Mouse (Mus musculus) adrenal gland, adult 2 months (tissue): ENCODE results near the gene Sema3a. TPM values are rescaled to one million over a fixed set of nuclear protein-coding genes. Genes with fewer than 3 reads are reported as not detected.
A peak's percentile ranks its signal among the peaks of the same experiment; 100 is the strongest.

Experiments
- DNase-seq: peaks from one replicate; pipeline ENCODE4 v3.0.0; 2021
- long read RNA-seq: library from polyadenylated mRNA; stranded (forward); transcript quantifications from one replicate; pipeline ENCODE4 v2.0.0, GENCODE M21; 2021
- polyA plus RNA-seq: library from polyadenylated mRNA; depleted of rRNA; stranded (reverse); fragments of >200 nt; gene quantifications from 2 replicates; pipeline ENCODE4 v1.2.3, GENCODE M21; 2012; rRNA removed
- total RNA-seq, 2 experiments: library from RNA; stranded (reverse); gene quantifications; 2 replicates each; pipeline ENCODE4 v1.2.3; 2021

Gene Sema3a
- under 1 TPM; 0.40 to 0.86 TPM for total RNA-seq
- 0.03 and 0.11 TPM in 2 replicates for polyA plus RNA-seq
- long read RNA-seq, result 0 reads

DNA sequence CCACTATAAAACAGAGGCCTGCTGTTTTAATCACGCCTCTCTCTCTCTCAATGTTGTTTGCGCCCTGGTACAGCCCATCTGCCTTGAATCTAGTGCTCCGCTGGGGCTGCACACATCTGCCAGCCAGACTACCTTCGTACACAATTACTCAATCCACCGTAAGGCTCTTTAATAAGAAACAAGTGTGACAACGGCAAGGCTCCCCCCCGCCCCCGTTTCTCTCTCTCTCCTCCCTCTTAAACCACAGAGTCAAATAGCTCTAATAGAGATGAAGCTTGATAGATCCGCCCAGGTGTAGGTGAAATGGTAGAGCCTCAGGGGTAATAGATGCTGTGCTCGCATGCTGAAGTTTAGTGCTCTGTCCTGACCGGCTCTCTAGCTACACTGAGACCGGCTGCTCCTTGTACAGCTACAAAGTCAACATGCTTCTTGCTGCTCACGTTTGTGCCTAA lies at the start of gene Sema3a:
Sema3a (plus strand) TSS at position 174 of the 452 bp plus-strand sequence.
- no peak for DNase-seq

DNA sequence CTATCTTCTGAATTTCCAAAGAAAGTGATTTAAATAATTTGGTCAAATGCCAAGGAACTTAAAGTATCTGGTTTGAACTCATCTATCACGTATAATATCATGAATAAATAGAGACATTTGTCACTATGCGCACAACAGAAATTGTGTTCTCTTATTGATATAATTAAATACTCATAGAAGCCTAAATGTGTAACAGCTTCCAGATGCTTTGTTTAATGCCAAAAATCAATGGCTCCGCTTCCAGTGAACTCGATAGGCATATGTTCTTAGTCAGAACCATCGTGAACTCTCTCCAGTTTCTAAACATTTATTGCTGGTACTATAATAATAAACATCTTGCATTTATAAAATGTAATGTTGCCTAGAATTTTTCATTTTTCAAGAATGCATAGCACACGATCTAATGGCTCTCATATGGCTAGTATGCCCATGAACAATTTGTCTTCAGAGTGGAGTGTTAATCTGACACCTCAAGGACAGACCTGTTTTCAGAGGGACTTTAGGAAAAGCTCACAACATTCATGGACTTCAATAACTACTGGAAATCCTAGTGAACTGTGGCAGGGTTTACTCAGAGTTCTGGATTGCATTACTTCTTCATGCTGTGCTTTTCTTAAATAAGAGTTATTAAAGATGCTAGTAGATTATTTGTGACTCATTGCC lies 40.3 kb upstream of the Sema3a start:
- no peak for DNase-seq

DNA sequence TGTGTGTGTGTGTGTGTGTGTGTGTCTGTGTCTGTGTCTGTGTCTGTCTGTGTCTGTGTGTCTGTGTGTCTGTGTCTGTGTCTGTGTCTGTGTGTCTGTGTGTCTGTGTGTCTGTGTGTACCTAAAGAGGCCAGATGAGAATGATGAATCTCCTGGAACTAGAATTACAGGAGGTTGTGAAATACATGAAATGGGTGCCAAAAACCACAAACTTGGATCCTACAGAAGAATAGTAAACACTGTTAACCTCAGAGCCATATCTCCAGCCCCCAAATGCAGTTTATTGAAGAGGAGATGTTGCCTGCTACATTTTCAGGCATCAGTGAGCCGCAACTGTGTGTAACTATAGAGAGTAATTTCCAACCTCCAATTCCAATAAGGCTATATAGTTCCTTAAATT lies 34.8 kb upstream of the Sema3a start:
- peak; percentile 3 for DNase-seq

DNA sequence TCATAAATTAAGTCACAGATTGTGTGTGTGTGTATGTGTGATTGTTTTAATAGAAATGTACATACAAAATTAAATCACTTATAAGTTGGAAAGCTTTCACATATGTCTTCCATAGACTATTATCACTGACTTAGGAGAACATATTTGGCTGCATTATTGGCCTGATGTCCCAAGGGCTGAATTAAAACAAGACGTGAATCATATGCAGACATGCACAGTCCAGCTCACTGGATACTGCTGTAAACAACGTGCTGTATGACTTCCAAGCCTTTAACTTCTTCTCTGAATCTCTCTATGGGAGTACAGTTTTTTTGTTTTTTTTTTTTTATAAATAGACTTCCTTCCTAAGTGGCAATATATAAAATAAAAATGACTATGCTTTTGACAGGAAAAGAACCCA lies 15.7 kb upstream of the Sema3a start:
- DNase-seq, result no peak

DNA sequence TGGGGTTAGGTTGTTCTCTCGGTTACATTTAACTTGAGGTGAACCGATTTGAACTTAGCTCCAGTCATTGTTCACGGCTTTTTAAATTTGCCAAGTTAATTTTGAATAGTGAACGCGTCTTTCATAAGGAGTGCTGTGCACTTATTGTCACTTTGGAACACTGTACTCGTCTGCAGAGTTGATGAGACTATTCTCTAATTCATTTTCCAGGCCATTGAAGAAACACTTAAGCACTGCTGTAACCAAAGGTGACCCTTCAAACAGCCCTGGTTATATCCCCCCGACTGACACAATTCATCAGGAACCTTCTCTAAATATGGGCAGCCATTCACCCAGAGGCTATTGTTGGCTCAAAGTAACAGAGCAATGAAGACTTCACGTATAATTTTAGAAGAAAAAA lies 8.0 kb upstream of the Sema3a start:
- no peak for DNase-seq

DNA sequence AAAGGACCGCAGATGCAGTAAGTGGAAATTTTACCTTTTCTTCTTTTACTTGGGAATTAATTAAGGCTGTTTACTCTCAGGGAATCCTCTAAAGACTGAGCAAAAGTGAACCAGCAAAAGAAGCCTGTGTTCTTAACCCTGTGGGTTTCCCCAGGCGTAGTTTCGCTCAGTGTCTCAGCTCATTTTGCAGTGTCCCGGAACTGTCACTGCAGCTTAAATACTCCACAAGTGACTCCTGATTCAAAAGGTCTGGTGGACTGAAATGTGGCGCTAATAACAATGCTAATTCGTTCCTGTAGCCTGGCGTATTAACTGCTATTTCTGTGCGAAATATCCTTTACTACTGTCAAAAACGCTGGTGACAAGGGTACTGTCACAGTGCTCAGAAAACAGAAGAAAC lies 543 bp downstream of the Sema3a start:
- no peak for DNase-seq

DNA sequence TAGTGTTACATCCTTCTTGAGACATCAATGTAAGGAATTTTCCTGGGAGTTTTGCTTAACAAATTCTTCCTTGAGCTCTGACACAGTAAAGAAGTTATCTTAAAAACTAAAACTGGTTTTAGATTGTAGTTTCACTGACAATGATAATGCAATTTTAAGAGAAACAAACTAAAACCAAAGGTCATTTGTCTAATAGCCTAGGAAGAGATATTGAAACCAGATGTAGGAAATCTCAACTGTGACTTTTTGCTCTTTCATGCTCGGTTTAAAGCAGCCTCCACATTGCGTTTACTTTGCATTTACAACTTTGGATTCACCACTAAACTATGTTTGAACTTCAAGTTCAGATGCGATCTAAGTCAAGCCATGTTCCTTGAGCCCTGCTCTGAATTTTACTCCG lies 982 bp downstream of the Sema3a start:
- no peak for DNase-seq

DNA sequence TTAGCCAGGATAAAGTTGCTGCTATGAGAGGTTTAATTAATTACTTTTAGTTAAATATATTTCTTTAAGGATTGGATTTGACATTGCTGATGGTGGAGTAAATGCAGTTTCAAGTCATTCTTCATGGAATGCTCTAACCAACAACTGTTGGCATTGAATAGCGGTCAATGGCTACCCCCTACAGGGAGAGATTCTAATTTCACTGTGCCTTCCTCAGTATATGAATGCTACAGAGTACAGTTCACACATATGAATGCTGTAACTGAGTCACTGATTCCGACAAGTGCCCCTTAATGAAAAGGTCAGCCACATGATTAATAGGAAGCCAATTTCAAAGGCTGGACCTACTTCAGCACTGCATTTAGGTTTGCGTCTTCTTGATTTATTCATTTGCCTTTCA lies 1.9 kb downstream of the Sema3a start:
- DNase-seq, result no peak

DNA sequence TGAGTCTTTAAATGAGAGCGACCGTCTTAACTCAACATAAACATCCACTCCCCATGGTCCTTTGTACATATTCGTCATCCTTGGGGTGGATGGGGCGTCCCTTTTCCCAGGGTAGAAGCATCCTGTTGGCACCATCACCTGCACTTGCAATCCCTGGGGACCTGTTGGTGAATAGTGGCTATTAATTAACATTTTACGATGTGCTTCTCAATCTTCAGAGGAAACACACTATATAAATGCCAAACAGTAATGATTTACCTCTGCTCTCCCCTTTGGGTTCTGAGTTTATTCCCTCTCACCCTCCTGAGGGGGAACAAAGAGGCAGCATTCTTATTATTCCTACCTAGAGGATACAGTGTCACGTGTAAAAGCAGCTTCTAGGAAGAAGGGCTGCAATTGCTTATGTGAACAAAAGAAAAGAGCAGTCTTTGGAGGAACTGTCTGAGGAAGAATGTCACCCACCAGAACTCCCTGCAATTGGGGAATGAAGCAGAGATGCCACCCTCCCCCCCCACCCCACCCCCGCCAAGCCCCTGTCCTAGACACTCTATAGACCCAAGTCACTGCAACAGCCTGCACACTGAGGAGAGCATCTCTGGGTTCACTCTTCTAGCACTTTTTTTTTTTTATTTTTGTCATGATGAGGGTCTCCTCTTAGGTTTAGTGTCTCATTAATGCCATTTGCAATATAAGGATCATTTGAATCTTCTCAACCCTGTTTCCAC lies 19.7 kb downstream of the Sema3a start:
- no peak for DNase-seq

DNA sequence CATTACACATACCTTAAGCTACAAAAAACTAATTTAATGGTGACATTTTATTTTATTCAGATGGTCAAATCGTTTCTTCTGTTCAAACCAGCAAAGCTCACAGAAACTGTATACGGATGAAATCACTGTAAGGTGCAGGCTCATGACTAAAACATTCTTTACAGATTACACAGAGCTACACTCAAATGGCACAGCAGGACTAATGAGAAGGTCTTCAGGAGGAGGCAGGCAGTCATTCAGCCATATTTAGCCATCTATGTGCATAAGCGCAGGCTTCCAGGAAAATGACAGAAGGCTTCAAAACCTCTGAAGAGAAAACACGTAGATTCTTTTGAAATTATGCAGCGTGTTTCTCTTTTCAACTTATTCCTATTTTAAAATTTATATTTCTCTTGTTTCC lies 24.7 kb downstream of the Sema3a start:
- no peak for DNase-seq

DNA sequence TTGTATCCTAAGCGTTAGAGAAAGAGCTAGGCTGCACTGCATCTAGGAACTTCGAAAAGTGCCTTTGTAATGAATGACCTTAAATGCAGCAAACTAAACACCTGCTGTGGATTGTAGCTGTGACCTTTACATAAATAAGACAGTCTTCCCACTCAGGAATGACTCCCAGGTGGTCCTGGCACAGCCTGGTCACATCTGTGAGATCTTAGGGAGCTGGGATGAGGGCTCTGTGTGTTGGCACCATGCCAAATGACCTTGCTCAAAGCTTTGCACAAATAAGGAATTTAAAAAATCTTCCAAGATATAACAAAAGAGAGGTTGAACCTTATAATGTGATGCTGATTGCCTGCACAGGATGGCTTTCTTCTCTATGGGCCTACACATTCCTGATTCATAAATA lies 25.8 kb downstream of the Sema3a start:
- no peak for DNase-seq

DNA sequence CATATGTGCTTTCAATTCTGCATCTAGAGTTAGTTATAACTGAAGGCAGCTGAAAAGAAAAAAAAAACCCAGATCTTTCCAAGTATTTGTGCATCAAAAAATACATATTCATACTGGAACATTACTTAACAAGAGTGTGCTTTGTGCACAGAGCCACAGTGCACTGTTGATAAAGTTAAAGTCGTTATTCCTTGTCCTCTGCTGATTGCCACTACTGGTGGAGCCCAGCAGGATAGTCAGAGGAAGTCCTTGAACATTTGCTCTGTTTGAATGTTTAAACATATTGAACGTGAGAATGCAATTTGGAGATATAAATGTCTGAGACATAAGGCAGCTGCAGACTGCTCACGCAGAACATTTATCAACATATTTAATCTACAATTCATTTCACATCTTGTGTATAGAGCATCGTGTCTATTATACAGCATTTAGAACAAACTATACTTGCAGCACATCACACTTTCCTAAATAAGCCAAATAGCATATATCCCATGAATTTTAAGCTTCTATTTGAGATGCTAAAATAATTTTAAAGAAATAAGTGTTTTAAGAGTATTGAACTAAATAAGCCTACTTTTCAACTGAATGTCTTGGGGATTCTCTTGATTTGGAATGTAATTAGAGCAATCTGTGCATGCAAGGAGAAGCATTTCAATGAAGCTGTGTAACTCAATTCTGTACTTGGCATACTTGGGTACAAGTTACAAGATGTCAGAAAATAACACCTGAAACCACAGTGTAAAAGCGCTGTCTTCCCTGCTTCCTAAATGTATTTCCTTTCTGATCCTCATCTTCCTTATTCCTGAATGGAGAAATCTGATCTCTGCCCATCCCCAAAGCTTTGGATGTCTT lies 32.8 kb downstream of the Sema3a start:
- no peak for DNase-seq

DNA sequence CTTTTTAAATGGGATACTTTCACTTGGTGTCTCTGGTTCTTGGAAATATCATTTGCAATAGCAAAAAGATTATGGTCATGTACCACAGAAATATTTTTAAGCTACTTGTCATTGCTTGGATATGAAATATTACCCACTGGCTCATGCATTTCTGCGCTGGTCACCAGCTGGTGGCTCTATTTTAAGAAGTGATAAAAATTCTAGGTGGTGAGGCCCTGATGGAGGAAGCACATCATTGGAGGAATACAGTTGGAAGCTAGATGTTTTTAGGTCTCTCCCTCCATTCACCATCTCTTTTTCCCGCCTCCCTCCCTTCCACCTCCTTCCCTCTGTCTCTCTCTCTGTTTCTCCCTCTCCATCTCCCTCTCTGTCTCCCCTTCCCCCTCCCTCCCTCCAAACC lies 57.0 kb downstream of the Sema3a start:
- no peak for DNase-seq

DNA sequence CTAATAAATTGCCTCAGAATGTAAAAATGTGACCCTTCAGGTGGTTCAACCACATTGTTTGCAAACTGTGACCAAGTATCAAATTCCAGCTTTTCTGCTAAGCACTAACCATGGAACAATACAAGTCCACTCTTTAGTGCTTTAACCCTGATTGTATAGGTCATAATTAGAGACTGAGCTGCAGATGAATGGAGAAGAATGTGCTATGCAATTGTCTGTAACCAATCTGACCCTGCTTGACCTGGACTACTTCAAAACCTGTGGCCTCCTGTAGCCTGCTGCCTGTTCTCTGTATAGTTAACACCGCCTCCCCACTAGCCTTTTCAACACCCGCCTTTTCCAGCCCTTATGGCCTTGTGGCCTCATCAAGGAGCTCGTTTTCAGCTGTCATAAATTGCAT lies 72.7 kb downstream of the Sema3a start:
- no peak for DNase-seq

DNA sequence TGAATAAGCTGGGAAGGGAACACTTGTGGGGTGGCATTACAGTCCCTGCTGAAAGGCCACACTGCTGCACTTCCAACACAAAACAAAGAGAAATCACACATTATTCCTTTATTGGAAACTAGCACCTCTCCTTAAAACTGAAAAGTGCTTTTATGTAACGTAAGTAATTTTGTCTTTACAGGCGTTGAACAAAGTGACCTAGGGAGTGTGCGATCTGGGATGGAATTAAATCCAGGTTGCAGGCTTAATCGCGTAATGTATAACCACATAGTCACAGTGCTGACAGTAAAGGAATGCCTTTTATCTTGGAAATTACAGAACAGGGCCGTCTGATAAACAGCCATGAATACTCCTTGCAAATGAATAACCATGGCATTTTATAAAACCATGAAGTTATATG lies 74.5 kb downstream of the Sema3a start:
- no peak for DNase-seq

DNA sequence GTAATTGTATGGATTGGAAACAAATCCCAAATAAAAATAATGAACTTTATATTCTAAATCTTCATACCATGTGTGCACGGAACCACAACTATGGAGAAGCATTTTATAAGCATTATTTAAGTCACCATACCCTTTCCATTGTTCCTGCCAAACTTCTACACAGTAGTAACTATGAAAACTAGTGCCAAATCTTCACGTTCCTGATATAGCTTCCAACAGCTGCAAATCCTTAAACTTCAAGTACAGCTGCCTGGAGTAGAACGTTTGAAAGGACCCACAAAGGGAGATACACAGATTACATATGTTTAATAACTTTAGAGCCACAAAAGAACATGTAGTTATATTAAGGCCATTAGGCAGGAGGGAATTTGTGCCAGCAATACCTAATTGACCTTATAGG lies 130.1 kb downstream of the Sema3a start:
- DNase-seq, result no peak

DNA sequence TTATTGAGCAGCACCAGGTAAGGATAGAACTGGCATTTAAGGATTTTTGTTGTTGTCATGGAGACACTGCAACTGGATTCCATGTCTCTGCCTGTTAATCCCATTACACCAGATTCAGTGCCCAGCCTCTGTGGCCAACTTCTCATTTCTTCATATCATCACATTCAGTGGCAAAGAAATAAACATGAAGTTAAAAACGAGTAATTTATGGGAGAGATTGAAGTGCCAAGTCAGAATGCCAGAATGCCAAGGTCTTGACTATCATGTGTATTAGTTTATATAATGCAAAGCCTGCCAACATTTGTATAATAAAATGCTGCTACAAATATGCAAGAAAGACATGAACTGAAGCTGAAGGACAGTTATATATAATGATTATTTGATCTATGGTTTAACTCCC lies 131.1 kb downstream of the Sema3a start:
- DNase-seq, result no peak

DNA sequence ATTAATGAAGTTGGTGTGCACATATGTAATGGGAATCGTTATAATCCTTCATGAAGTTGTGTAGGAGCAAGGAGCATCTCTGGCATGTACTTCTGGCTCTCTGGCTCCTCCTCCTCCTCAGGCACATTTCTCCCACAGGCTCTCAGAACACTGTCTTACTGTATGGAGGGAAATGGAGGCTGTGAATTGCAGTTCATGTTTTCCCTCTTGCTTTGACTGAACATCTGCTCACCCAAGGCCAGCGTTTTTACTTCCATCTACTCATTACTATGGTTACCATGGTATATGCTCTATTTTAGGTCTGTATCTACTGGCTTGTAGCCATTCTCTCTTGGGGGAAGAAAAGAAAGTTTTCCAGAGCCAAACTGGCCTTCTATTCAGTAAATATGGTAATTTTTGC lies 137.9 kb downstream of the Sema3a start:
- DNase-seq, result no peak

DNA sequence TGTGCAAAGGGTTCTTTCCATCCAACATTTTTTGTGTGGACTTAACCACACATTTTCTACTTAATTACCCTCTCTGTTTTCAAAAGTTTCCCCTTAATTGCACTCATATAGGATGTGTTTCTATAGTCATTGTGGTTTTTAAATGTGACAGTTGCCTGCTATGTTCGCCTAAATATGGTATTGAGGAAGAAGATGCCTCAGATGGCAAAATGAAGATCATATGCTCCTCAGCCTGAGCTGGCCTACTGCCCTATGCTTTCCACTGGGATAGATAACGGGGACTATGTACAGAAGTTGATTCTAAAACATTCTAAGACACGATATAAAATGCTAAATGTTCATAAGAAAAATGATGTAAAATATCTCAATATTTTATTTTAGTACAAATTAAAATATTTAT lies 138.3 kb downstream of the Sema3a start:
- DNase-seq, result no peak

DNA sequence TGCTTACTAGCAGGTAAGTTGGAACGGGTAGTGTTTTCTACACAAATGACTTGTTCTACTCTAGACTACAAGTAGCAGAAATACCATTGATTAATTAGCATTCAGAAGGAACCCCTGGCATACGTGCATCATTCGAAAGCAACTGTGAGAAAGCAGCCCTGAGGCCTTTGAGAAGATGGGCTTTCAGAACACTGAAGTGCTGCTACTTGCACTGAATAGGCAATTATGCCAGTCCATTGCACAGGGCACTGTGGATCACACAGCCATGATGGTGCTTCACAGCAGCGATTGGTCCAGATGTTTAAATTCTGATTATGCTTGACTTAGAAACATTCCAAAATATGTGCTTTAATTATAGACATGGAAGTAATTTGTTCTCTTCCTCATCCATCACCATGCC lies 187.5 kb downstream of the Sema3a start:
- no peak for DNase-seq

DNA sequence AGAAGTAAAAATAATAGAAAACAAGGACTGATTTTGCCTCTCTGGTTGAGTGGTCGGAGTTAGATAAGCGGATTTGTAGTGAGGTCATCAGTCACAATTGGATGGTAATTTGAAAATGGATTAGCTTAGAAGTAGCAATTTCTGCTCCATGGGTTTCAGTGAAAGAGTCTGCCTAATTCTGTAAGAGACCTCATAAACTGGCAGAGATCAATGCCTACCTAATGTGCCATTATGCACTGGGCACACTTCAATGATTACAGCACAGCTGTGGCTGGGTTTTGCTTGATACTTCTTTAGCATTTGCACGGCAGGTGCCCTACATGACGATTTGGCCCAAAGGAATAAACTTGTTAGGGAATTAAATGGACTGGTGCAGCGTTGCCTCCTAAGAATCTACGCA lies 188.8 kb downstream of the Sema3a start:
- no peak for DNase-seq

DNA sequence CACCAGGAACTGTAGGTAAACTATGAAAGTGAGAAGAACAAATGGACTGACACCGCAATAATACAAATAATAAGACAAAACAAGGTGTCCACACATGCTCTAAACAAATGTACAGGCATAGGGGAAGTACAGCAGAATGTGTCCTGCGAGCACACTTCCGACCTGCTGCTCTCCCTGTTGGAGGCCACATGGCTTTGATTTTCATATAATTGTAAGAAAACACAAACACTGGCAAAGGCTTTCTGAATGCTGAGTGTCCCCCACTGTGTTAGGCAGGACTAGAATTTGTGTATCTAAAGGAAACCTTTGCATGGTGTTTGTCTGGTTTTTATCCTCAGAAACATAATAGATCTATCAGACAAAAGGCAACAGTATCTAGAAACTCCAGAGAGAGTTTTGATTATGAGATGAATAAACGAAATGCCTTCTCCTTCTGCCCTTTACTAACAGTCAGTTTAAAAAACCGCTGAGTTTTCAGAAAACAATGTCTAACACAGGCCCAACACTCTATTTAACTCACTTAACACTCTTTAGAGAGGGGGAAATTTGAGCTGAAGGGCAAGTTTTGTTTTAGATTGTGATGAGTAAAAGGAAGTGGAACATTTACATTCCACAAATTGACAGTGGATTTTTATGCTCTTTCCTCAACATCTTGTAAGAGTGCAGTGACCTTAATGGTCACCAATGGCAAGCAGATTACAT lies 193.7 kb downstream of the Sema3a start:
- DNase-seq, result no peak
